Mouse (Mus musculus) heart, adult 9 months (tissue): ENCODE data around the gene Ugt1a6a.

Experiments
- DNase-seq, 2 experiments: peaks; one replicate each; pipeline ENCODE4 v3.0.0; 2022; ENCODE audit warnings: low spot score in 2 of 2

Gene Ugt1a6a

GRCm38 (mm10) chr1:88228121-88228520 lies 93.5 kb downstream of the Ugt1a6a start:
- DNase-seq: no peak

- no peak for DNase-seq
Measured at GRCm38 (mm10) chr1:88229566-88229965, 95.0 kb downstream of the Ugt1a6a start.

DNA sequence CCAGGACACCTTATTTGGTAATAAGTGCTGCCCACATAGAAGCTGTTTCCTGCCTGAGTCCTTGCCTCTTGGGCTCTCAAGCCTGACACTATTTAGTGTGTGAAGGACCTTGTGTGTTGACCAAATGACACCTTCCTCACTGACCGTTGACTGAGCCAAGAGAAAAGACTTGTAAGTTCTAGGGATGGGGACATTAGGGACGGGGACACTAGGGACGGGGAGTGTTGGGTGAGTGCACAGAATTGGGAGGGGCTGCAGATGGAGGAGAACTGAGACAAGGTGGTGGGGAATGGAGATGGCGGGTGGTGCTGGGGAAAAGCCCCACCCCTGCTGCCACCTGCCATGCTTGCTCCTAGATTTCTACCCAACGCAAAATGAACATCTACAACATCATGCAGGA lies 95.4 kb downstream of the Ugt1a6a start:
- DNase-seq: no peak

- DNase-seq: no peak
Measured at GRCm38 (mm10) chr1:88230421-88230820, 95.8 kb downstream of the Ugt1a6a start.

DNA sequence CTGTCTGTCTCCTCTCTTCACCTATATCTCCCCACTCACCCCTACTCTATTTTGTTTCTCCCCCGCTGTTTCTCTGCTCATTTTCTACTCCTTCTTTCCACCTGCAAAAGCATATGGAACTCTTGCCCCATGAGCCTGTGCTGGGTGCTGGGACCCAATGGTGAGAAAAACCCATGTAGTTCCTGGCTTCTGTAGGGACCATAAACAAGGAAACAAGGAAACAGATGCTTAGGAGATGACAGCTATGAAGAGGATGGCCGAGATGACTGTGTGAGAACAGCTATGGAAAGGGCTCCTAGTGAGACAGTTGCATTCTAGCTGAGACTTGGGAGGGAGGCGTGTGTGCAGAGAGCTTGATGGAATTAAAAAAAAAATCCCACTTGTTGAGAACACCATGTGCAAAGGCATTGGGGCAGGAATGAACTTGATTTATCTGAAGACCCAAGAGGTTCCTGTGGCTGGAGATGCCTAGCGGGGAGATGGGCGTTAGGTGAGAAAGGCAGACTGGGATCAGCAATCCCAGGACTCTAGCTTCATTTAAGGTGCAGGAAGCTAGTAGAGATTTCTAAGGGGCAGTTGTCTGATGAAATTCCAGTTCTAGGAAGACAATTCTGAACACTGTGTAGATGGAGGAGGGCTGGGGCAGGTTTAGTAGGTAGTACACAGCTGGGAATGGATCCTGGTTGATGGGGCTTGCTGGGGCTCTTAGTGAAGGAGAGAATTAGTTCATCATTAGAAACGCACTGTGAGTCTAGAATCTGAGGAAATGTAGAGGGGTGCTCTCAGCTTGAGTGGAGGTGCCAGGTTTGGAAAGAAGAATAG lies 96.6 kb downstream of the Ugt1a6a start:
- no peak for DNase-seq

DNA sequence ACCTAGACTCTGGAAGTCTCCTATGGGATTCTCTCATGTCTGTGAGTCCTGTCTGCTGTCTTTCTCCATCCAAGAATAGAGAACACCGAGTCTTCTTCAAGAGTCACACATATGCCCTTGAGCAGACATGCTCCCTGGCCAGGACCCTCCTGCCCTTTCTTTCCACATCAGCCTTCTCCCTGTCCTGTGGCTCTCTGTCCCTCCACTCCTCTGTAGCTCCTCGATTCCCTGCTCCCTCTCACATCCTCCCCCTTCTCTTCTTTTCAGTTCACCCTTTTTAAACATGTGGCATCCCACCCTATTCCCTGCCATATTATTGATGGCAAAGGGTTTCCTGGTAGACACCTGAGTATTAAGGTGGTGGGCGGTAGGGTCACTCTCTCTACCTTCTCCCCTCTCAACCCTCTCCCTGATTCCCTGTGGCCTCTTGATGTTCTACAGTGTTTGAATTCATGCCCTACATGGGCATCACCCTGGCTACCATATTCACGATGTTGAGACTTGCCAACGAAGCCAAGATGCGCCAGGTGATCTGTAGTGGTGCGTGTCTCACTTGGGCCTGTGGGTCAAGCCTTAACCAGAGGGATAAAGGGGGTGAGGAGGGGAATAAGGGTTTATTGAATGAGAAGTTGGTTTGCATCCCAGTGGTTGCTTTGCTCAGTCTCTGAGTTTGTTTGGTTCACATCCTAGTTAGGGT lies 97.3 kb downstream of the Ugt1a6a start:
- no peak for DNase-seq

GRCm38 (mm10) chr1:88232664-88233380 lies 98.2 kb downstream of the Ugt1a6a start:
- no peak for DNase-seq

DNA sequence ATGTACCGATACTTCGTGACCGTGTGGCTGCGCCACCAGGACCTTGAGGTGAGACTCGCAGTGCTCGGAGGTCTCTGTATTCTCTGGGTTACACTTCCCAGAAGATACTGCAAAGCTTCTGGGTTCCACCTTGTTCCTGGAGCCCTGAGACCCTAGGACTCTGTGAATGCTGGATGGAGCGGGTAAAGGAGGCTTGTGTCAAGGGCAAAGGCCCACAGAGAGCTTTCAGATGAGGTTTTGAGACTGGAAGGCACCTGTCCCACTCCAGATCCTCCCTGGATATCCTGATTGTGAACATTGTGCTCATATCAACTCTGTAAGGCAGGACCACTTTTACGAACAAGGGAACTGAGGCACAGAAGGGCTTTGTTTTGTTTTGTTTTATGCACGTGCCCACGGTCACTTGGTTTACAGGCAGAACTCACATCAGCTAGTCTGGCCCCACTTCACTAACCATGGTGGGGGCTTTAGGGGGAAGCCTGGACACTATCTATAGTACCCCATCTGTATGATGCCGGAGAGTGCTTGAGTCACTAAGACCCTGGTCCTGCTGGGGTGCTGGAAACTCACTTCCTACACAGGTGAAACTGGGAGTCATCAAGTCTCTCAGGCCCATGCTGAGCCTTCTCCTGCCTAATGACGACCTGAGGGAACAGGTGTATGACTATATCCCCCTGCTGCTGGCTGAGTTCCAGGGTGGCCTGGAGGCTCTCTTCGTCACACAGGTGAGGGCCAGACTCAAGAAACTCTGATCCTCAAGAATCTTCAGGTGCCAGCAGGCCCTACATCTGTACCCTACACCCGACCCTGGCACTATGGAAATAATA lies 99.0 kb downstream of the Ugt1a6a start:
- DNase-seq: no peak

- DNase-seq: no peak
Measured at GRCm38 (mm10) chr1:88234248-88234610, 99.6 kb downstream of the Ugt1a6a start.

- no peak for DNase-seq
Measured at GRCm38 (mm10) chr1:88234646-88235045, 100.0 kb downstream of the Ugt1a6a start.

DNA sequence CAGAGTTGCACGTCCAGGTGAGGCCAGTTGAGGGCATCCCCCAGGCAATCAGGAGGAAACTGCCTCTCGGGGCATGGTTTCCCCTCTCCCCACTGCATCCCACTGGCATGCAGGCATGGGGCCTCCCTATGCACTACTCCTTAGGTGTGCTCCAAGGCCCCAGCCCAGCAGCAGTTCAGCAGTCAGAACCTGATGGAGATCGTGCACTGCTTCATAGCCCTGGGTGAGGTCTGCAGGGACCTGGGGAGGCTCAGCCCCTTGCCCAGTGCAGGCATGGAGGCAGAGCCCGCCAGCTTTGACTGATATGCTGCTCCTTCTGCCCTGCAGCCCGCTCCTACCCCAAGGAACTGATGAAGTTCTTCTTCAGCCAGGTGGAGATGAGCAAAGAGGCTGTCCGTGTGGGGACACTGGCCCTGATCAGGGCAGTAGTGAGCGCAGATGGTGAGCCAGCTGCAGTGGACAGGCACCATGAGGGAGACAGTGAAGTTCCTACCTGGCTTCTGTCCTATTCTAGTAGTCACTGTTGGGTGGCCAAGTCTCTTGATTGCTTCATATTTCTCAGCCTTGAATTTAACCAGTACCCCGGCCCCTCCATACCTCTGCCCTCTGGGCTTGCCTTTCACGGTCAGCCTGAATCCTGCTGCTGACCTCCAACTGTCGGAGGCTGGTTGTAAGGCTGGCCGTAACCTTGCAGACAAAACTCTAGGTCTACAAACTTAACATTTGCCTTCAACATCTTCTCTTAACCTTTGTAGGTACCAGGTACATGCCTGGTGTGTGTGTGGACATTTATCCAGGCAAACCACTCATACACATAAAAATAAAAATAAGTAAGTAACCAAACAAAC lies 100.7 kb downstream of the Ugt1a6a start:
- no peak for DNase-seq

DNA sequence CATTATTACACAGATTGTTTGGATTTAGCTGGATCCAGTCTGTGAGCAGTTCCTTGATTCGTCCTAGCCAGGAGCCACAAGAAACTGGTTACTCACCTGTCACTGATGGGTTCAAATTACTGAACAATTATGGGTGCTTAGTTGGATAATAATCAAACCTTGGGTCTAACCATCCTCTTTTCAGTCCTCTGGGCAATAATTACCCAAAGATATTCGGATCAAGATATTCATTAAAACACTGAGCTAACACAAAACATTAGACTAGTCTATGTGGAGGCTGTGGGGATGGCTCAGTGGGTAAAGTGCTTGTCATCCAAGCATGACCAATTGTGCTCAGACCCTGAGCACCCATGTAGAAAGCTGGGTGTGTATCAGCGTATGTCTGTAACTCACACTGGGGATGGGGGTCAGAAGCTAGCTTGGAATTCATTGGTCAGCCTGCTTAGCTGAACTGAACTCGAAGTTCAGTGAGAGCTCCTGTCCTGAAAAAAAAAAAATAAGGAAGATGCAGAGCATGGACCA lies 101.3 kb downstream of the Ugt1a6a start:
- no peak for DNase-seq

DNA sequence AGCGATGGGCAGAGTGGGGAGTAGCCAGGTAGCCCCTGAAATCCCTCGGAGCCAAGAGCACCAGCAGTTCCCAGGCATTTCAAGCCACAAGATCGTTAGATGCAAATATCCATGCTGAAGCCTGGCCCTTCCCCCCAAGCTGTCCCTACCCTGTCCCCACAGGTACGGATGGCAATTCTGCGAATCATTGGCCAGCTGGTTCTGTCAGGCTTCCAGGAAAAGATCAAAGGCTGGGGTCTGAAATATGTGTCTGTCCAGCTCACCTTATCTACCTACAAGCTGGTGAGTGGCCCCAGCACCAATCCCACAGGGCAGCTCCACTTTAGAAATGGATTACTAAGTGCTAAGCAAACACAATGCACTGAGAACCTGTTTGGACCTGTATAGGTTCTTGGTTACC lies 102.7 kb downstream of the Ugt1a6a start:
- DNase-seq: no peak

DNA sequence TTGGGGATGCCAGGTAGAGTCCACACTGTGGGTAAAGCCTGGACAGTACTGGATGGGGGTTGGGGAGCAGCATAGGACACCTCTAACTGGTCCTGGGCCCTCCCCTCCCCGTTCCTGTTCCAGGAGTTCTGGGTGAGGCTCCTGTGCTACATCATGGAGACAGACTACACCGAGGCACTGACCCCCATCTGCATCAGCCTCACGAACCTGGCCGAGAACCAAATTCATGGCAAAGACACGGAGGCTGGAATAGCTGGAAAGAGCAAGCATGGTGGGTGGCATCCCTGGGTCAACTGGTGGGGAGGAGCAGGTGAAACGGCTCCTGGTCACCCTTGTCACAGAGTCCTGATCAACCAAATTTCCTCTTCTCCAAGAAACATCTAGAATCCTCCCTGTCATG lies 104.2 kb downstream of the Ugt1a6a start:
- no peak for DNase-seq

DNA sequence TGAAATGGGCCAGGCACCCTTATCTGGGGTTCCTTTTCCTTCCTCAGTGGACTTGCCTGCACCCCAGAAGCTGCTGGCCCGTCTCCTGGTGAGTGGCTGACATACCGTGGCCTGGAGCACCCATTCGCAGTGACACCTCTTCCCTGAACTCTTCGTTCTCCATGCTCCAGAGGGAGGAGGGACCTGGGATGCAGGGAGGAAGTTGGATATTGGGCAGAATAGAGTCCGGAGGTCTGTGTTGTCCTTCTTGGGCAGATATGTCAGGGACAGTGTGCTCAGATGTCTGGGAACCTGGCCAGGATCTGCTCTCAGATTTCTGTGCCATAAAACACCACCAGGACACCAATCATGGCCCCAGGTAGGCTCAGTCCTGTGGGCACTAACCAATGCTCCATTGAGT lies 105.5 kb downstream of the Ugt1a6a start:
- DNase-seq: no peak

GRCm38 (mm10) chr1:88240579-88240978 lies 106.0 kb downstream of the Ugt1a6a start:
- DNase-seq: no peak

GRCm38 (mm10) chr1:88243861-88244260 lies 109.3 kb downstream of the Ugt1a6a start:
- DNase-seq: no peak

DNA sequence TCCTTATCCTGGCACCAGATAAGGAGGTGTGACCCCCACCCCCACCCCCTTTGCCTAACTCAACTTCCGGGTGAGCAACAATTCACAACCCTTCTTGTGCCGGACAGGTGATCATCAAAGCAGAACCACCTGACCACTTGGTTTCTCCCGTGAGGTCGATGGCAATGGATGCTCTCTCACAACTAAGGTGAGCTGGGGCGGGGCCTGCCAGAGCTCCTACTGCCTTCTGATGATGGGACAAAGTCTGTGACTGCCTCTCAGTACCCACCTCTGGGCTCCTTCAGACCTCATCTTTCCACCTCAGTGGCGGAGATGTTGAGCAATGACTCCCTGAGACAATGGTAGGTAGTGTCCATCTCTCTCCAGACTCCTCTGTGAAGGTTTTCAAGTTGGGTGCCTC lies 111.3 kb downstream of the Ugt1a6a start:
- DNase-seq: no peak

DNA sequence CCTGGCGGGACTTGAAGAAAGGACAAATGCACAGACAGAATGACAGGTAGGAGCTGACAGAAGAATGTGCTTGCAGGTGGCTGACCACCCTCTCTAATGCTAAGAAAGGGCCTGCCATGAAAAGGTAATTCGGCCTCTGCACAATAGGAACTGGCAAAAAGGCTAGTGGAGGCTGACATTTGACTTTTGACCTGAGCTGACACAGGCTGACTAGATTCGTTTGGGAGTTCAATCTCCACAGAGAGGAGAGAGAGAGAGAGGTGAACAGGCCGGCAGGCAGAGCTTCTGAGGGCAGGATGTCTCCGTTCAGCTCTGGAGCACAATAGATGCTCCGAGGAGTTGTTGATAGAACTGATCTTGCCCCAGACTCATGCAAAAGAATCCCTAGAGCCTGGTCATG lies 111.8 kb downstream of the Ugt1a6a start:
- no peak for DNase-seq

GRCm38 (mm10) chr1:88247660-88248059 lies 113.1 kb downstream of the Ugt1a6a start:
- no peak for DNase-seq

- DNase-seq: no peak
Measured at GRCm38 (mm10) chr1:88248658-88249057, 114.0 kb downstream of the Ugt1a6a start.
